20 mouse cellular contexts compared by ENCODE assay signal in genomic region chr14:14684771-14685170, GRCm38 (mm10). TPM values are rescaled to one million over a fixed set of nuclear protein-coding genes. Genes with fewer than 3 reads are reported as not detected.
DNase-seq lines count a peak whose midpoint lies in the region; ATAC-seq and TF ChIP-seq lines count a peak whose summit lies in the region.
"Had no signal": no experiment of that assay in that cellular context is flagged by ENCODE, and none has a peak within 500 bp of the region (broad histone marks: within the 10 kb centered on the region; RNA-seq: fewer than 3 reads in every experiment).

No protein-coding gene starts in this region.

- DNase-seq in spleen, adult 2 months (ENCODE audit: low read depth in 1 of 2, low spot score in 2 of 2), result peak; percentile 36 to 42
- DNase-seq in spleen, postnatal 14 days (ENCODE audit: low spot score in 2 of 2), result no peak
- DNase-seq in adrenal gland, adult (ENCODE audit: inconsistent age in 2 of 2, low spot score in 1 of 2), result no peak
- DNase-seq in cerebellum, postnatal 10 days, result no peak
- DNase-seq in layer of hippocampus, adult 2 months (ENCODE audit: low spot score in 2 of 2), result no peak
- DNase-seq: adrenal gland, postnatal 14 days; cerebellum, adult 9-10 months; forebrain, postnatal 0 days; gastrocnemius, postnatal 36 days; kidney, postnatal 4 days had no signal

- peaks cover 17% of the 10 kb centered on the region for H3K4me1 ChIP-seq in spleen, adult 2 months (ENCODE audit: control insufficient read depth, insufficient read depth, insufficient read length)
- H3K4me1 ChIP-seq: heart, embryonic 10.5 days; hindbrain, embryonic 10.5 days; midbrain, embryonic 15.5 days; neural tube, embryonic 13.5 days had no signal

- 13% methylated on average over 4 of the region's 4 CpGs for WGBS in spleen, adult 2 months

- ATAC-seq in granulocyte monocyte progenitor cell, adult 5-6 weeks (replicated peaks; ENCODE audit: poor library complexity, severe bottlenecking), result peak; percentile 82
- ATAC-seq in monocyte, adult 5-6 weeks (replicated peaks; ENCODE audit: insufficient number of reproducible peaks, low FRiP score, low TSS enrichment, poor library complexity, severe bottlenecking), result peak; percentile 82
- ATAC-seq: forebrain, postnatal 0 days; hindbrain, embryonic 16.5 days; intestine, embryonic 16.5 days; lung, postnatal 0 days; midbrain, embryonic 15.5 days had no signal

- TF ChIP-seq CTCF in spleen, adult 2 months (IDR thresholded peaks at IDR 0.05; ENCODE audit: extremely low read depth, insufficient read depth, insufficient read length, insufficient replicate concordance), result no peak
- no peak for TF ChIP-seq CTCF in layer of hippocampus, adult 2 months (conservative IDR thresholded peaks at IDR 0.05)

- no peak overlapping the region for H3K4me3 ChIP-seq in spleen, adult 2 months (ENCODE audit: extremely low read depth, insufficient read depth, insufficient read length)
- no peak overlapping the region for H3K4me3 ChIP-seq in layer of hippocampus, adult 2 months
- H3K4me3 ChIP-seq: heart, embryonic 10.5 days; hindbrain, embryonic 10.5 days; midbrain, embryonic 15.5 days; myocyte; neural tube, embryonic 13.5 days had no signal

- peak overlapping the region; percentile 58 for H3K27ac ChIP-seq in spleen, adult 2 months (ENCODE audit: insufficient read depth, low read length)
- no peak overlapping the region for H3K27ac ChIP-seq in layer of hippocampus, adult 2 months
- H3K27ac ChIP-seq: heart, embryonic 10.5 days; hindbrain, embryonic 10.5 days; midbrain, embryonic 15.5 days; neural tube, embryonic 13.5 days had no signal

- no peak; the same call in 1 of the 2 replicates for TF ChIP-seq POLR2A in spleen, adult 2 months (IDR thresholded peaks at IDR 0.05; ENCODE audit: low read depth, low read length)

- H3K27me3 ChIP-seq in spleen, adult 2 months (ENCODE audit: control insufficient read depth, insufficient read depth, low read length), result no peaks in the 10 kb centered on the region
- H3K27me3 ChIP-seq: midbrain, embryonic 15.5 days; neural tube, embryonic 13.5 days had no signal

- no peaks in the 10 kb centered on the region for H3K36me3 ChIP-seq in spleen, adult 2 months (ENCODE audit: control insufficient read depth, insufficient read depth, low read length)
- H3K36me3 ChIP-seq: heart, embryonic 10.5 days; hindbrain, embryonic 10.5 days; midbrain, embryonic 15.5 days; neural tube, embryonic 13.5 days had no signal

RNA-seq across cellular contexts. Expression of gene Slc4a7, which starts 17.3 kb away (rescaled TPM):
- 5.4 and 8.9 TPM in 2 replicates for polyA plus RNA-seq in spleen, adult 2 months (2012; rRNA removed)
- total RNA-seq in granulocyte monocyte progenitor cell, adult 5-6 weeks (2014; fragmentation: Nextera tagmentation), result 23.8 and 34.5 TPM in 2 replicates
- total RNA-seq in granulocyte monocyte progenitor cell, adult 5-6 weeks (2017), result 30.9 and 40.2 TPM in 2 replicates
- total RNA-seq in monocyte, adult 5-6 weeks (2017), result 64.2 to 74.6 TPM (median 71.8 TPM) in 3 replicates
- 10 to 100 TPM; 49.5 to 49.8 TPM for total RNA-seq in layer of hippocampus, adult 2 months (2021)

Comparison
In these comparisons a context has a peak if more than half of its experiments do, and no peak if none do; other contexts are left out.
1. DNase-seq: peak in spleen, adult 2 months (2 of 2); none in spleen, postnatal 14 days (0 of 2), adrenal gland, adult (0 of 2), cerebellum, postnatal 10 days (0 of 2) and layer of hippocampus, adult 2 months (0 of 2).